Mouse (Mus musculus) urinary bladder, postnatal 4 days (tissue): ENCODE data around the gene Tmem176a.
A peak's percentile ranks its signal among the peaks of the same experiment; 100 is the strongest.
"Not testable (repeated sequence)": the region's sequence is repeated elsewhere in the genome, so short reads cannot be mapped to it uniquely, and the experiment has no call there.

Source experiments
- DNase-seq, 2 experiments: peaks; one replicate each; pipeline ENCODE4 v3.0.0; 2021 to 2022; ENCODE audit warnings: low spot score in 2 of 2

Tmem176a gene

GRCm38 (mm10) chr6:48842111-48842842, 1.6 kb downstream of the Tmem176a start:
- no peak for DNase-seq

- DNase-seq: no peak
These were observed 4.4 kb downstream of the Tmem176a start for GRCm38 (mm10) chr6:48845086-48845485.

GRCm38 (mm10) chr6:48851820-48852491, 11.2 kb downstream of the Tmem176a start:
- DNase-seq: peak in 1 of 2 experiments; percentile 65

GRCm38 (mm10) chr6:48854155-48854554, 13.4 kb downstream of the Tmem176a start:
- no peak for DNase-seq

GRCm38 (mm10) chr6:48857613-48858302, 17.0 kb downstream of the Tmem176a start:
- DNase-seq: no peak

GRCm38 (mm10) chr6:48860130-48860815, 19.6 kb downstream of the Tmem176a start:
- DNase-seq: peak; percentile 46 to 75

GRCm38 (mm10) chr6:48860851-48861250, 20.1 kb downstream of the Tmem176a start:
- no peak for DNase-seq

GRCm38 (mm10) chr6:48861616-48862280, 21.0 kb downstream of the Tmem176a start:
- peak in 1 of 2 experiments; percentile 14 for DNase-seq

GRCm38 (mm10) chr6:48862816-48863215, 22.1 kb downstream of the Tmem176a start:
- DNase-seq: no peak

- DNase-seq: peak in 1 of 2 experiments; percentile 34
These were observed 22.8 kb downstream of the Tmem176a start for GRCm38 (mm10) chr6:48863488-48863887.

GRCm38 (mm10) chr6:48864181-48864580, 23.5 kb downstream of the Tmem176a start:
- peak in 1 of 2 experiments; percentile 14 for DNase-seq

- peak in 1 of 2 experiments; percentile 12 for DNase-seq
These were observed 24.0 kb downstream of the Tmem176a start for GRCm38 (mm10) chr6:48864723-48865122.

GRCm38 (mm10) chr6:48865152-48865745, 24.5 kb downstream of the Tmem176a start:
- DNase-seq: no peak

GRCm38 (mm10) chr6:48866355-48866950, 25.7 kb downstream of the Tmem176a start:
- DNase-seq: not testable (repeated sequence)

- no peak for DNase-seq
These were observed 26.4 kb downstream of the Tmem176a start for GRCm38 (mm10) chr6:48867158-48867557.

GRCm38 (mm10) chr6:48869774-48870173, 29.1 kb downstream of the Tmem176a start:
- no peak for DNase-seq

- DNase-seq: no peak
These were observed 31.9 kb downstream of the Tmem176a start, which contains the start of gene Aoc1 for GRCm38 (mm10) chr6:48872596-48872995. Aoc1 (plus strand) TSS chr6:48872896.

- no peak for DNase-seq
These were observed 33.9 kb downstream of the Tmem176a start for GRCm38 (mm10) chr6:48874576-48874975.

GRCm38 (mm10) chr6:48875515-48875914, 34.8 kb downstream of the Tmem176a start:
- no peak for DNase-seq

GRCm38 (mm10) chr6:48876510-48877135, 35.9 kb downstream of the Tmem176a start:
- no peak for DNase-seq
